Mouse (Mus musculus): ENCODE measurements at regions not wholly inside any gene's neighbourhood (a gene's known extent, or its start where the extent isn't known, plus 50 kb on each side); places are given as distances from the start of the nearest gene placed in this dataset.
A peak's percentile ranks its signal among the peaks of the same experiment; 100 is the strongest.

GRCm38 (mm10) chr1:76664381-76664780 lies 850.5 kb downstream of the Epha4 start:
- Histone ChIP-seq H3K4me2 (replicated peaks; ENCODE audit: low read depth) (no peak overlapping the region), H3K9me3 (ENCODE audit: control insufficient read depth, low read length) (no peaks in the 10 kb centered on the region), H3K9ac (ENCODE audit: low read length) (no peak overlapping the region), H3K27me3 (ENCODE audit: control insufficient read depth, insufficient read depth, low read length) (no peaks in the 10 kb centered on the region), H3K36me3 (ENCODE audit: control insufficient read depth, insufficient read depth, low read length) (no peaks in the 10 kb centered on the region), H3K27ac (replicated peaks) (no peak overlapping the region), H3K4me1 (replicated peaks; ENCODE audit: control insufficient read depth, insufficient read depth) (no peaks in the 10 kb centered on the region), H3K4me3 (ENCODE audit: low read depth, low read length) (no peak overlapping the region)
- TF ChIP-seq CTCF (IDR thresholded peaks at IDR 0.05; ENCODE audit: low read depth) (no peak), EP300 (optimal IDR thresholded peaks at IDR 0.05) (peak; percentile 70)
- WGBS, result 48% methylated on average over 4 of the region's 4 CpGs
- DNase-seq (ENCODE audit: low spot score) (no peak), ATAC-seq (ENCODE audit: low FRiP score, low TSS enrichment) (no peak)

DNA sequence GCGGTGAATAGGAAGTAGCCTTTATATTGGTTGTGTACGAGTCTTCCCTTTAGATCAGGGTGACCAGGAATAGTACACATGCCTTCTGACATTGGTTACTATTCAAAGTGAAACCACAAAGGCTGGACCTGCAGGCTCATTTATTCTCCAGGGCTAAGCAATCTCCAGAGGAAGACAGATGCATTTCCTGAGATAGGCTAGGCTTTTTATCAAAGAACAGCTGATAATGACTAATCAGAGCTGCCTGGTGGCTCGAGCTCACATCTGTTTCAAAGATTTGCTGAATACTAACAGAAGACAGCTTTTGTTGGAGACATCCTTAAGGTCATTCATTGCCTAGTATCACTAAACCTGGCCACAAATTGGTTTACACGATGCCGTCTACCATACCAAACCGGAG lies 838.1 kb downstream of the Epha4 start:
- no peak for DNase-seq (ENCODE audit: low spot score)
- WGBS, result 52% methylated on average over 6 of the region's 6 CpGs
- H3K4me1 ChIP-seq (replicated peaks; ENCODE audit: control insufficient read depth, insufficient read depth), result no peaks in the 10 kb centered on the region
- no peaks in the 10 kb centered on the region for H3K9me3 ChIP-seq (ENCODE audit: control insufficient read depth, low read length)
- no peaks in the 10 kb centered on the region for H3K27me3 ChIP-seq (ENCODE audit: control insufficient read depth, insufficient read depth, low read length)
- no peak for TF ChIP-seq EP300 (optimal IDR thresholded peaks at IDR 0.05)
- no peak for TF ChIP-seq CTCF (IDR thresholded peaks at IDR 0.05; ENCODE audit: low read depth)
- no peak for ATAC-seq (ENCODE audit: low FRiP score, low TSS enrichment)
- H3K4me2 ChIP-seq (replicated peaks; ENCODE audit: low read depth), result no peak overlapping the region
- H3K27ac ChIP-seq (replicated peaks), result no peak overlapping the region
- no peaks in the 10 kb centered on the region for H3K36me3 ChIP-seq (ENCODE audit: control insufficient read depth, insufficient read depth, low read length)
- no peak overlapping the region for H3K9ac ChIP-seq (ENCODE audit: low read length)
- no peak overlapping the region for H3K4me3 ChIP-seq (ENCODE audit: low read depth, low read length)

- ATAC-seq (ENCODE audit: low FRiP score, low TSS enrichment) (no peak), DNase-seq (ENCODE audit: low spot score) (no peak)
- Histone ChIP-seq H3K27ac (replicated peaks) (no peak overlapping the region), H3K4me2 (replicated peaks; ENCODE audit: low read depth) (no peak overlapping the region), H3K9me3 (ENCODE audit: control insufficient read depth, low read length) (no peaks in the 10 kb centered on the region), H3K4me1 (replicated peaks; ENCODE audit: control insufficient read depth, insufficient read depth) (no peaks in the 10 kb centered on the region), H3K9ac (ENCODE audit: low read length) (no peak overlapping the region), H3K27me3 (ENCODE audit: control insufficient read depth, insufficient read depth, low read length) (no peaks in the 10 kb centered on the region), H3K4me3 (ENCODE audit: low read depth, low read length) (no peak overlapping the region), H3K36me3 (ENCODE audit: control insufficient read depth, insufficient read depth, low read length) (no peaks in the 10 kb centered on the region)
- WGBS, result 74% methylated on average over 2 of the region's 2 CpGs
- TF ChIP-seq CTCF (IDR thresholded peaks at IDR 0.05; ENCODE audit: low read depth) (no peak), EP300 (optimal IDR thresholded peaks at IDR 0.05) (no peak)
Observed at GRCm38 (mm10) chr1:76705556-76705955, 809.3 kb downstream of the Epha4 start.

- Histone ChIP-seq H3K4me2 (replicated peaks; ENCODE audit: low read depth) (no peak overlapping the region), H3K27me3 (ENCODE audit: control insufficient read depth, insufficient read depth, low read length) (no peaks in the 10 kb centered on the region), H3K9ac (ENCODE audit: low read length) (no peak overlapping the region), H3K9me3 (ENCODE audit: control insufficient read depth, low read length) (no peaks in the 10 kb centered on the region), H3K27ac (replicated peaks) (no peak overlapping the region), H3K4me3 (ENCODE audit: low read depth, low read length) (no peak overlapping the region), H3K36me3 (ENCODE audit: control insufficient read depth, insufficient read depth, low read length) (no peaks in the 10 kb centered on the region), H3K4me1 (replicated peaks; ENCODE audit: control insufficient read depth, insufficient read depth) (no peaks in the 10 kb centered on the region)
- TF ChIP-seq CTCF (IDR thresholded peaks at IDR 0.05; ENCODE audit: low read depth), result no peak
- no peak for TF ChIP-seq EP300 (optimal IDR thresholded peaks at IDR 0.05)
- DNase-seq (ENCODE audit: low spot score) (no peak), ATAC-seq (ENCODE audit: low FRiP score, low TSS enrichment) (no peak)
- 45% methylated on average over 11 of the region's 11 CpGs for WGBS
Observed at GRCm38 (mm10) chr1:76717639-76718292, 797.1 kb downstream of the Epha4 start.

DNA sequence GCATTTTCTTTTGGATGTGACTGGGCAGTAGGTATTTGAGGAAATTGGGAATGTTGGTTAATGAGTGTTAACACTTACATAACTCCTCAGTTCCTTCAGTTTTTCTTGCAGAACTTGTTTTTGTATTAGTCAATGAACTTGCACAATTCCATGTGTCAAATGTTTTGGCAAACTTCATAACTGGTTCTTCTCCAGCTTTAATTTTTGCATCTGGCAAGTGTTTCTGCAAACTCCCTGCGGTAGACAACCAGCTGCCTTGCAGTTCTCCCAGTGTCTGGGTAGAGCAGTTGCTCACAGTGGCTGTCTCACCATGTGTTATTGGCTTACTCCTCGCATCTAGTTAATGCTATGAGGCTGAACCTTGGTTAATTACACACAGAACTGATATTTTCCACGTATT lies 790.4 kb downstream of the Epha4 start:
- TF ChIP-seq EP300 (optimal IDR thresholded peaks at IDR 0.05) (no peak), CTCF (IDR thresholded peaks at IDR 0.05; ENCODE audit: low read depth) (no peak)
- ATAC-seq (ENCODE audit: low FRiP score, low TSS enrichment) (no peak), DNase-seq (ENCODE audit: low spot score) (no peak)

GRCm38 (mm10) chr1:76737003-76737402 lies 777.9 kb downstream of the Epha4 start:
- H3K4me1 ChIP-seq (replicated peaks; ENCODE audit: control insufficient read depth, insufficient read depth), result no peaks in the 10 kb centered on the region
- no peak overlapping the region for H3K9ac ChIP-seq (ENCODE audit: low read length)
- no peak for ATAC-seq (ENCODE audit: low FRiP score, low TSS enrichment)
- no peaks in the 10 kb centered on the region for H3K9me3 ChIP-seq (ENCODE audit: control insufficient read depth, low read length)
- no peak overlapping the region for H3K4me2 ChIP-seq (replicated peaks; ENCODE audit: low read depth)
- no peak for DNase-seq (ENCODE audit: low spot score)
- 94% methylated on average over 1 of the region's 1 CpGs for WGBS
- H3K27ac ChIP-seq (replicated peaks), result no peak overlapping the region
- no peaks in the 10 kb centered on the region for H3K36me3 ChIP-seq (ENCODE audit: control insufficient read depth, insufficient read depth, low read length)
- no peak overlapping the region for H3K4me3 ChIP-seq (ENCODE audit: low read depth, low read length)
- H3K27me3 ChIP-seq (ENCODE audit: control insufficient read depth, insufficient read depth, low read length), result no peaks in the 10 kb centered on the region
- TF ChIP-seq EP300 (optimal IDR thresholded peaks at IDR 0.05), result no peak
- TF ChIP-seq CTCF (IDR thresholded peaks at IDR 0.05; ENCODE audit: low read depth), result no peak

More for the DNA sequence above, 790.4 kb downstream of the Epha4 start:
- Histone ChIP-seq H3K4me3 (ENCODE audit: low read depth, low read length) (no peak overlapping the region), H3K9me3 (ENCODE audit: control insufficient read depth, low read length) (no peaks in the 10 kb centered on the region), H3K36me3 (ENCODE audit: control insufficient read depth, insufficient read depth, low read length) (no peaks in the 10 kb centered on the region), H3K4me1 (replicated peaks; ENCODE audit: control insufficient read depth, insufficient read depth) (no peaks in the 10 kb centered on the region), H3K9ac (ENCODE audit: low read length) (no peak overlapping the region), H3K4me2 (replicated peaks; ENCODE audit: low read depth) (no peak overlapping the region), H3K27me3 (ENCODE audit: control insufficient read depth, insufficient read depth, low read length) (no peaks in the 10 kb centered on the region), H3K27ac (replicated peaks) (no peak overlapping the region)
- 46% methylated on average over 3 of the region's 3 CpGs for WGBS

Measured in stomach, postnatal 0 days (tissue).